Mouse (Mus musculus): ENCODE results near the gene Cep55. TPM values are rescaled to one million over a fixed set of nuclear protein-coding genes. Genes with fewer than 3 reads are reported as not detected.

The Cep55 gene
- polyA plus RNA-seq, 1 experiment from 2014 or later, result 31.8 TPM

DNA sequence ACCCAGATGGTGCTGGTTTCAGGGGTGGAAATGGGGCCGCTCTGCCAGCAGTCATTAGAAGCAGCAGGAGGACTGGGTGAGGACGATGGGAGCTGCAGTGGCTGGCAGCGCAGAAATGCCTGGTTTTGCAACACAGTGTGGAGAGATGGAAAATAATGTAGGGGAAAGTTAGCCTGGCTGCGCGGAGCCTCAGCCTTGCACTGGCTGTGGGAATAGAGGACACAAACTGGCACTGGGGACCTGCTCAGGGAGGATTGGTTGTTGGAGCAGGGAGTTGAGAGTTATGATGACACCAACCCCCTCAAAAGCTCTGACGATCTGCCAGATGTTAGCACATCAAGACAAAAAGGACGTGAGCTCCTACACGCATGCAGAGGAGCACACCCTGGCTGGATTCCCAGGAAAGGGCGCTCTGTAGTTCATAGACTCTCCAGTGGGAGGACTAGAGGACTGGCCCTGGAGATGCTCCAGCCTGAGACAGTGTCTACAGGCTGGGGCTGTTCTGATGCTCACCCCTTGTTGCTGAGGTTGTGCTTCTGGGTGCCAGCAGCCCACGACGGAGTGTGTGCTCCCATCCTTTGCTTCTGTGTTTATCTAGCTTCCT, 32.2 kb downstream of the Cep55 start:
- Histone ChIP-seq H3K36me3 (no peaks in the 10 kb centered on the region), H3K9me3 (no peaks in the 10 kb centered on the region), H3K27me3 (ENCODE audit: insufficient read depth, poor library complexity, severe bottlenecking) (no peaks in the 10 kb centered on the region), H3K4me1 (no peaks in the 10 kb centered on the region), H3K27ac (no peak overlapping the region), H3K4me3 (no peak overlapping the region)
- WGBS, result 58% methylated on average over 11 of the region's 11 CpGs
- DNase-seq (ENCODE audit: low spot score), result peak; percentile 79

DNA sequence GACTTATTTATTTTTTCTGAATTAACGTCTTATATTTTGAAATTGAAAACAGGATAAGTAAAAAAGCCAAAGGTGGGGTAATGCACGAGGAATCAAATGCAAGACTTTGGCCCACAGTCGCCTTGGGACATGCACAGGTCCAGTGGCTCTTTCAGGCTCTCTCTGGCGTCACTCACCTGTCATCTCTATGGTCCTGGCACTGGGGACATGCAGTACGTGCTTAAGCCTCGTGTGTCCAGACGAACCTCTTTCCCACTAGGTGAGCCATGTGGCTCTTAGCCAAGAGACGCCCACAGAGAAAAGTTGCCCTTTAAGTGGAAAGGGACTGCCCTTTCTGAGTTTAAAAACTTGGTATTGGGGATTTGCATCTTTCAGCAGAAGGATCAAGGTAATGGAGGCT, 34.5 kb downstream of the Cep55 start:
- peaks cover 18% of the 10 kb centered on the region for H3K27me3 ChIP-seq (ENCODE audit: insufficient read depth, poor library complexity, severe bottlenecking)
- no peaks in the 10 kb centered on the region for H3K36me3 ChIP-seq
- DNase-seq (ENCODE audit: low spot score), result no peak
- no peak overlapping the region for H3K4me3 ChIP-seq
- H3K9me3 ChIP-seq, result no peaks in the 10 kb centered on the region
- H3K27ac ChIP-seq, result no peak overlapping the region
- WGBS, result 73% methylated on average over 8 of the region's 8 CpGs
- H3K4me1 ChIP-seq, result no peaks in the 10 kb centered on the region

DNA sequence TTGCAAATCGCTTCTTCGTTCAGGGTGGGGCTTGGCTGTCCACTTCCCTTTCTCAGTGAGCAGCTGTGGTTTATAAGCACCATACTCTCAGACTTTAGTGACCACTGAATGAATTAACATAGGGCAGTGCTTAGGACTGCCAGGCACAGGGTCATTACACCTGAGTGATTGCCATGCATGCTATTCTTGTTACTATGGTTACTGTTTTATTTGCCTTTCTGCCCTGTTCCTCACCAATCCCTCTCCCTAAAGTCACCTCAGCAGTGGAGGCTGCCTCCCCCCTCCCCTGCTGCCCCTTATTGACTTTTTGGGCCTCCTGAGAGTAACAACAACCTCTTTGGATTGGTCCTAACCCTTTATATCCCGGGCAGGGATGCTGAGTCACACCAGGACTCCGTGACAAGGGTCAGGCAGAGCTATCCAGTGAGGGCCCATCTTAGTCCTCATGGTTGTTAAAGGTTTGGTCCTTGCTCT, 36.7 kb downstream of the Cep55 start:
- Histone ChIP-seq H3K9me3 (no peaks in the 10 kb centered on the region), H3K36me3 (no peaks in the 10 kb centered on the region), H3K27me3 (ENCODE audit: insufficient read depth, poor library complexity, severe bottlenecking) (peaks cover 40% of the 10 kb centered on the region), H3K4me1 (peaks cover under 1% of the 10 kb centered on the region), H3K27ac (no peak overlapping the region), H3K4me3 (no peak overlapping the region)
- WGBS, result 71% methylated on average over 4 of the region's 4 CpGs
- no peak for DNase-seq (ENCODE audit: low spot score)

DNA sequence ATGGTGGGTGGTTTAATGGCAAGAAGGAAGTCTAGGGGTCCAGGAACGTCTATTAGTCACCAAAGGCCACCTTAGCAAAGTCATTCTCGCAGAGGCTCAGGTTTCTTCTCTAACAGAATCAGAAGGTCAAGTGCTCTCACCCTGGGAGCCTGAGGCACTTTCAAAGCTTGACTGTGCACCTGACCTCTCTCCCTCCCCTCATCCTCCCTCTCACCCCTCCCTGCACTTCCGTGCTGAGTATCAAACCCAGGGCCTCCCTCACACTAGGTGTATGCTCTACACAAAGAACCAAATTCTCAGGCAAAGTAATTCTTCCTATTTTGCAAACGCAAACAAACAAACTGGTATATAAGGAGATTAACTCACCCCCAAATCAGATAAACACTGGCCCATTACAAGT, 41.4 kb downstream of the Cep55 start:
- H3K9me3 ChIP-seq, result no peaks in the 10 kb centered on the region
- H3K36me3 ChIP-seq, result no peaks in the 10 kb centered on the region
- no peak overlapping the region for H3K4me3 ChIP-seq
- no peak overlapping the region for H3K27ac ChIP-seq
- peaks cover 83% of the 10 kb centered on the region for H3K27me3 ChIP-seq (ENCODE audit: insufficient read depth, poor library complexity, severe bottlenecking)
- WGBS, result 5% methylated on average over 4 of the region's 4 CpGs
- no peak for DNase-seq (ENCODE audit: low spot score)
- H3K4me1 ChIP-seq, result peaks cover 12% of the 10 kb centered on the region

DNA sequence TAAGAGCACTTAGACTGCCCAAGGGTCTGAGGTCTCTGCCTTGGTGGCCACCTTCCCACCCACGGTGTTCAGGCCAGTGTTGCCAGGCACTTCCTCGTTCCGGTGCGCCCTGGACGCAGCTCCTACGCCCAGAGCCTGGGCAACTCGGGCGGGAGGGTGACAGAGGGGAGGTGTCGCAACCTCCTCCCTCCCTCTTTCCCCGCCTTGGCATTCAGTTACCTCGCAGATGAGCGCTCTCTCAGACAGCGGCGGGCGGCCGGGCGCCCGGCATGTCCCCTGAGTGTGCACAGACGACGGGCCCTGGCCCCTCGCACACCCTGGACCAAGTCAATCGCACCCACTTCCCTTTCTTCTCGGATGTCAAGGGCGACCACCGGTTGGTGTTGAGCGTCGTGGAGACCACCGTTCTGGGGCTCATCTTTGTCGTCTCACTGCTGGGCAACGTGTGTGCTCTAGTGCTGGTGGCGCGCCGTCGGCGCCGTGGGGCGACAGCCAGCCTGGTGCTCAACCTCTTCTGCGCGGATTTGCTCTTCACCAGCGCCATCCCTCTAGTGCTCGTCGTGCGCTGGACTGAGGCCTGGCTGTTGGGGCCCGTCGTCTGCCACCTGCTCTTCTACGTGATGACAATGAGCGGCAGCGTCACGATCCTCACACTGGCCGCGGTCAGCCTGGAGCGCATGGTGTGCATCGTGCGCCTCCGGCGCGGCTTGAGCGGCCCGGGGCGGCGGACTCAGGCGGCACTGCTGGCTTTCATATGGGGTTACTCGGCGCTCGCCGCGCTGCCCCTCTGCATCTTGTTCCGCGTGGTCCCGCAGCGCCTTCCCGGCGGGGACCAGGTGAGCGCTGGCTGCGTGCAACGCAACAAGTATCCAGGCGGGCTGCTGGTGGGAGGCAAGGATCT, 42.3 kb downstream of the Cep55 start, which contains the start of gene Ffar4:
TSS of gene Ffar4 (plus strand) at position 214 of the 901 bp plus-strand sequence.
- peak within 1 kb of the TSS; percentile 56 for H3K4me3 ChIP-seq
- H3K27me3 ChIP-seq (ENCODE audit: insufficient read depth, poor library complexity, severe bottlenecking), result peaks cover 83% of the 10 kb centered on the region
- DNase-seq (ENCODE audit: low spot score), result no peak
- H3K36me3 ChIP-seq, result no peaks in the 10 kb centered on the region
- H3K4me1 ChIP-seq, result peaks cover 12% of the 10 kb centered on the region
- no peak within 1 kb of the TSS for H3K27ac ChIP-seq
- under 1% methylated on average over 77 of the region's 77 CpGs for WGBS
- no peaks in the 10 kb centered on the region for H3K9me3 ChIP-seq

DNA sequence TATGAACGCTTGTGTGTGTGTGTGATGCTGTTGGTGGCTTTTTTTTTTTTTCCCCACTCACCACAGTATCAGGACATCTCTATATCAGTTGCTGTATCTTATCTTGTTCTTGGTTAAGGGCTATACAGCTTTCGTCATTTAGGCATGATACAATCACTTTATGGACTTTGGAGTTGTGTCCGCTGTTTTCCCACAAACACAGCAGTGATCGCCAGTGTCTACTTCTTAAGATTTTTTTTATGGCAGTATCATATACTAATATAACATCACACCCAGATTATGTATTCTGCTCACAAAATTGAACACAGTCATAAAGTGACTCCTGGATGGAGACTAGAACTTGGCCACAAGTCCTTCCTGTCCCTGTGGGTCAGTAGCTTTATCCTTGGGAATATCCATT, 53.1 kb downstream of the Cep55 start:
- H3K9me3 ChIP-seq, result no peaks in the 10 kb centered on the region
- 87% methylated on average over 4 of the region's 4 CpGs for WGBS
- no peaks in the 10 kb centered on the region for H3K4me1 ChIP-seq
- no peak overlapping the region for H3K27ac ChIP-seq
- no peaks in the 10 kb centered on the region for H3K36me3 ChIP-seq
- peaks cover 8% of the 10 kb centered on the region; the same call in 1 of the 2 replicates for H3K27me3 ChIP-seq (ENCODE audit: insufficient read depth, poor library complexity, severe bottlenecking)
- no peak overlapping the region for H3K4me3 ChIP-seq
- DNase-seq (ENCODE audit: low spot score), result no peak

DNA sequence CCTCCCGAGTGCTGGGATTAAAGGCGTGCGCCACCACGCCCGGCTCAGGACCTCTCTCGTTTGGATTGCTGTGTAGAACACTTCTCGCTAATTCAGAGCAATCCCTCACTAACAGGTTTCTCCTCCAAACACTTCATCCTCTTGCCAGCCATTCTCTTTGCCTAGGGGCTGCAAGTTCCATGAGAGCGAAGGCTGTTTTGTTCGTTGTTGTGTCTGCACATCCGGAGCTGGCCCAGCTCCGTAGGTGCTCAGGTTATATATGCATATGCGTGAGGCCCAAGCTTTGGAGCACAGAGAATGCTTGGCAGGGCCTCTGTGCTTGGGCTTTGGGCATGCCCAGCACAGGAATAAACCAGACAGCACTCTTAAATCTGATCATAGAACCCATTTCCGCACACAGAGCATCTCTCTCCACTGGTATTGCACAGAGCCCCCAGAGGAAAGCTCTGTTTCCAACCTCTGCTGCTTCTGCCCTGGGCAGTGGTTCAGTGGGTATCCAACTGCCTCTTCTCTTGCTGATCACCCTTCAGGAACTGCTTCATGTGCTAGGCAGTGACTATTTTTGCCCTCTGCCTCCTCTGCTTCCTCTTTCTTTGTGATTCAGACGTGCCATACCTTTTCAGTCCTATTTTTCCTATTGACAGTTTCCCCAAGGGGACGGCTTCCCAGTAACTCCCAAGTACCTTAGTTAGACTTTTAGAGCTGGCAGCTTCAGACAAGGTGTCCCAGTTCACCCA, 54.9 kb downstream of the Cep55 start:
- Histone ChIP-seq H3K36me3 (no peaks in the 10 kb centered on the region), H3K4me1 (no peaks in the 10 kb centered on the region), H3K4me3 (no peak overlapping the region), H3K27me3 (ENCODE audit: insufficient read depth, poor library complexity, severe bottlenecking) (peaks cover 13% of the 10 kb centered on the region; the same call in 1 of the 2 replicates), H3K27ac (no peak overlapping the region), H3K9me3 (no peaks in the 10 kb centered on the region)
- DNase-seq (ENCODE audit: low spot score), result no peak
- 91% methylated on average over 15 of the region's 15 CpGs for WGBS

DNA sequence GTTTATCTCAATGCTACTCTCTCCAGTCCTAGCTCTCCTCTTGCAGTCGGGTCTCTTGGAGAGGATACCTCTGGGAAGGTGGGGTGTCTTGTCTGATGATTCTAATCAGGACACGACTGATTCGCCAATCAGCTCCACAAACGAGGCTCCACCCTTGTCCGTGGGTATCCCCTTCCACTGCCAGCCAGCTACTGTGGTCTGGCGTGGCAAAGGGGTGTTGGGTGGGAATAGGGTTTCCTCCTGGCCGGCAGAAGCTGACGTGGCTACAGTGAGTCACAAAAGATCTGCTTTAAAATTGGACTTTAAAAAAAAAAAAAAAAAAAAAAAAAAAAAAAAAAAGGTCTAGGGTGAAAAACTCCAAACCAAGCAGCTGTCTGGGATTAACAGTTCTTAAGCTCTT, 56.2 kb downstream of the Cep55 start:
- WGBS, result 69% methylated on average over 8 of the region's 8 CpGs
- no peaks in the 10 kb centered on the region for H3K4me1 ChIP-seq
- no peaks in the 10 kb centered on the region for H3K9me3 ChIP-seq
- H3K4me3 ChIP-seq, result no peak overlapping the region
- no peak for DNase-seq (ENCODE audit: low spot score)
- no peak overlapping the region for H3K27ac ChIP-seq
- H3K36me3 ChIP-seq, result no peaks in the 10 kb centered on the region
- peaks cover 13% of the 10 kb centered on the region; the same call in 1 of the 2 replicates for H3K27me3 ChIP-seq (ENCODE audit: insufficient read depth, poor library complexity, severe bottlenecking)

DNA sequence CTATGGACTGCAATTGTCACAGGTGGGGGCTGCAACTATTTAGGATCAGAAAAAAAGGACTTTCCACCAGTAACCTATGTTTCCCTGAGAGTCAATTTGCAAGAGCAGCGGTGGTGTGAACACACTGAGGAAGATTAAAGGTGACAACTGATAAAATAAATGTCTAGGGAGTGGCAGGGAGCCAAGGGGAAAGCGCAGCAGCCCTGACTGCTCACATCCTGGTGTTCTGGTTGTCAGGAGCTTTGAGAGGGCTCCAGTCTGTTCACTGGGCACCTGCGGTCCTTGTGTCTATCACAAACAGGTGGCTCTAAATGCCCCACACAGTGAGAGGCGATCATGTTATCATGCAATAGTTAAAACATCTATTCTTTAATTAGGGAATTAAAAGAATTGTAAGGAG, 57.8 kb downstream of the Cep55 start:
- Histone ChIP-seq H3K27me3 (ENCODE audit: insufficient read depth, poor library complexity, severe bottlenecking) (peaks cover 13% of the 10 kb centered on the region; the same call in 1 of the 2 replicates), H3K27ac (no peak overlapping the region), H3K36me3 (no peaks in the 10 kb centered on the region), H3K9me3 (no peaks in the 10 kb centered on the region), H3K4me1 (no peaks in the 10 kb centered on the region), H3K4me3 (no peak overlapping the region)
- 31% methylated on average over 4 of the region's 4 CpGs for WGBS
- DNase-seq (ENCODE audit: low spot score), result no peak

DNA sequence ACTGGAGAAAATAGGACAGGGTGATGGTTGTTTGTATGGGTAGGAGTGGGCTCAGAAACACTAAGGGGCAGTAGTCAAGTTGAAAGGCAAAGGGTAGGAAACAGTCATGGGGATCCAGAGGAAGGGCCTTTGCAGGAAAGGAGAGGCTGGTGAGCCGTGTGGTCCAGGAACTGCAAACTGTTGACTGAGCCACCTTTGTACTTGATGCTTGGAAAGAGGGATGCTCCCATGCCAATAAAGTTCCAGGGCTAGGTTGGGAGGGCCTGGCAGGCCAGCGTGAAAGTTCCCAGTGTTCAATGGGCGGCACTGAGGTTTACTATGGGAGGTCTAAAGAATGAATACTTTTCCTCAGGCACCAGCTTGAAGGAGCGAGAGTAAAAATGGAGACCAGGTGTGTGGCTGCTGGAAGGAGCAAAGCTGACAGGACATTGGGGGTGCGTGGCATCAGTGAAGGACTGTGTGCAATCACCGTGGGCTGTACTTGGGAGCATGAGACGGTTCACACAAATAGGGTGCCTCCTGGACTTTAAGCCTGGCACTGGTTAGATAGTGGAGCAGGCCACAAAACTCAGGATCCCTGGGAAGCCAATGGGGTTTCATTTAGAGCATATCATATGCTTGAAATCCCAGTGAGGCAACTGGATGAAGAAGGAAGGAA, 60.2 kb downstream of the Cep55 start:
- Histone ChIP-seq H3K27ac (no peak overlapping the region), H3K4me3 (no peak overlapping the region), H3K27me3 (ENCODE audit: insufficient read depth, poor library complexity, severe bottlenecking) (peaks cover 13% of the 10 kb centered on the region; the same call in 1 of the 2 replicates), H3K36me3 (no peaks in the 10 kb centered on the region), H3K9me3 (no peaks in the 10 kb centered on the region), H3K4me1 (0 out of 2 replicates have a peak, but pooled peaks cover 3% of the 10 kb centered on the region)
- DNase-seq (ENCODE audit: low spot score), result no peak
- WGBS, result 86% methylated on average over 7 of the region's 7 CpGs

DNA sequence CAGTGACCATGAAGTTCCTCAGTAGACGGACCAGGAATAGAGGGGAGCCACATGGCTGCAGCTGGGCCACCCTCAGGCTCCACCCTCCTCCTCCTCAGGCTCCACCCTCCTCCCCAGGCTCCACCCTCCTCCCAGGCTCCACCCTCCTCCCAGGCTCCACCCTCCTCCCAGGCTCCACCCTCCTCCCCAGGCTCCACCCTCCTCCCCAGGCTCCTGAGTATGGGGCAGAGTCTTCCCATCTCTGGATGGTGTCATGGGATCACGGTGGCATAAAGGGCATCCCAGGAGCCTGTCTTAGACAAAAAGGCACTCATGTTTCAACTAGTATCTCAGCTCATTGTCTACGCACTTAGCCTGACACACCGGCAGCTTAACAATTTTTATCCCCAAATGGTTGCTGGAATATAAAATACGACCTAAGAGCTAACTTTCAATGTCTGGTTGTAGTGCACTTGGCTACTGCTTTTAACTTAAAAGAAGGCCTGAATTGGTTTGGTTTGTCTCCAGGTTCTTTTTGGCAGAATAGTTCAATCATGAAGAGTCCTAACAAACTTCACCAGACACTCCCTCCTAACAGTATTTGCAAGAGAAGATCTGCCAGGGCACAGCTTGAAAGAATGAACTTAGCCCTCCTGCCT, 65.4 kb downstream of the Cep55 start:
- Histone ChIP-seq H3K36me3 (no peaks in the 10 kb centered on the region), H3K4me1 (peaks cover 13% of the 10 kb centered on the region), H3K27me3 (ENCODE audit: insufficient read depth, poor library complexity, severe bottlenecking) (peaks cover 45% of the 10 kb centered on the region), H3K9me3 (no peaks in the 10 kb centered on the region), H3K27ac (no peak overlapping the region), H3K4me3 (no peak overlapping the region)
- no peak for DNase-seq (ENCODE audit: low spot score)
- 80% methylated on average over 5 of the region's 5 CpGs for WGBS

DNA sequence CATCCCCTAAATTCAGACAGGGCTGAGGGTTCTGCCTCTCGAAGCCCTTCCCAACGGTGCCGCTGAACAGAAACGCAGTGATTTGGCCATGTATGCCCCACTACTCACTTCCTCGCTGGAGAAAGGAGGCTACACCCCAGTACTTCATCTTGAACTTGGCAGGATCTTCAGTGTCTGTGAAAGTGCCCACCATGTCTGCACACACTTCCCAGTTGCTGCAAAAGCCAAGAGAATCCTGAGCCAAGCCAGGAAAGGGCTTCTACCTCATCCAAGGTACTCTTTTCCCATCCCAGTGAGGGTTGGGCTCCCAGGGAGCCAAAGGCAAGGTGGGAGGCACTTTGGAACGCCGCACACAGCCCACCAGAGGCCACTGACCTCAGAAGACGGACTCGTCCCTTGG, 69.1 kb downstream of the Cep55 start:
- H3K27ac ChIP-seq, result no peak overlapping the region
- 21% methylated on average over 9 of the region's 9 CpGs for WGBS

More for the DNA sequence above, 69.1 kb downstream of the Cep55 start:
- H3K27me3 ChIP-seq (ENCODE audit: insufficient read depth, poor library complexity, severe bottlenecking), result peaks cover 62% of the 10 kb centered on the region
- peak overlapping the region; percentile 75 for H3K4me3 ChIP-seq
- H3K9me3 ChIP-seq, result no peaks in the 10 kb centered on the region
- DNase-seq (ENCODE audit: low spot score), result no peak
- H3K4me1 ChIP-seq, result peaks cover 13% of the 10 kb centered on the region
- no peaks in the 10 kb centered on the region for H3K36me3 ChIP-seq
